11 mouse cellular contexts compared by ENCODE assay signal in genomic region chr9:25527359-25528038, GRCm38 (mm10). TPM values are rescaled to one million over a fixed set of nuclear protein-coding genes. Genes with fewer than 3 reads are reported as not detected.
DNase-seq lines count a peak whose midpoint lies in the region; ATAC-seq and TF ChIP-seq lines count a peak whose summit lies in the region.
"Had no signal": no experiment of that assay in that cellular context is flagged by ENCODE, and none has a peak within 500 bp of the region (broad histone marks: within the 10 kb centered on the region; RNA-seq: fewer than 3 reads in every experiment).

No protein-coding gene starts in this region.

- no peaks in the 10 kb centered on the region for H3K36me3 ChIP-seq in heart, embryonic 11.5 days (ENCODE audit: control insufficient read depth, insufficient read depth, low read length)
- peaks cover 5% of the 10 kb centered on the region for H3K36me3 ChIP-seq in heart, adult 2 months (ENCODE audit: control insufficient read depth, insufficient read depth, low read length)
- no peaks in the 10 kb centered on the region for H3K36me3 ChIP-seq in midbrain, embryonic 16.5 days (ENCODE audit: control insufficient read depth, insufficient read depth, low read length)
- no peaks in the 10 kb centered on the region for H3K36me3 ChIP-seq in midbrain, embryonic 15.5 days (replicated peaks)

- H3K4me2 ChIP-seq in heart, embryonic 11.5 days, result no peak overlapping the region; the same call in 1 of the 2 replicates
- no peak overlapping the region for H3K4me2 ChIP-seq in midbrain, embryonic 16.5 days (ENCODE audit: low read length)
- no peak overlapping the region for H3K4me2 ChIP-seq in midbrain, embryonic 15.5 days

- no peak for TF ChIP-seq POLR2A in heart, adult 2 months (IDR thresholded peaks at IDR 0.05; ENCODE audit: insufficient read depth, low read depth, low read length)
- TF ChIP-seq POLR2A in embryonic fibroblast, embryonic 13.5 days (IDR thresholded peaks at IDR 0.05; ENCODE audit: low read depth, low read length), result no peak
- no peak for TF ChIP-seq POLR2A in olfactory bulb, adult 2 months (IDR thresholded peaks at IDR 0.05; ENCODE audit: insufficient read depth, low read depth, low read length)

- no peak for DNase-seq in heart, adult 2 months
- no peak for DNase-seq in cerebellum, postnatal 4 days (ENCODE audit: low spot score in 2 of 2)
- DNase-seq in ovary, postnatal 36 days (ENCODE audit: low spot score), result no peak
- DNase-seq: cerebellum, adult 9-11 months; kidney, postnatal 25 days had no signal

- peaks cover 8% of the 10 kb centered on the region for H3K79me2 ChIP-seq in heart, adult 2 months (replicated peaks; ENCODE audit: control insufficient read depth, insufficient read depth, low read length)

- peaks cover 24% of the 10 kb centered on the region for H3K4me1 ChIP-seq in heart, embryonic 11.5 days (ENCODE audit: control insufficient read depth, insufficient read depth, low read length)
- H3K4me1 ChIP-seq in heart, adult 2 months (ENCODE audit: control insufficient read depth, insufficient read depth, low read length), result peaks cover 11% of the 10 kb centered on the region
- peaks cover 5% of the 10 kb centered on the region; the same call in 1 of the 2 replicates for H3K4me1 ChIP-seq in midbrain, embryonic 16.5 days (ENCODE audit: control insufficient read depth, insufficient read depth, low read length)
- no peaks in the 10 kb centered on the region for H3K4me1 ChIP-seq in midbrain, embryonic 15.5 days
- peaks cover 10% of the 10 kb centered on the region for H3K4me1 ChIP-seq in embryonic fibroblast, embryonic 13.5 days (ENCODE audit: control insufficient read depth, insufficient read depth, low read length)
- peaks cover 5% of the 10 kb centered on the region for H3K4me1 ChIP-seq in olfactory bulb, adult 2 months (ENCODE audit: control insufficient read depth, insufficient read depth, low read length)

- H3K9ac ChIP-seq in heart, embryonic 11.5 days (ENCODE audit: low read depth, low read length), result no peak overlapping the region
- no peak overlapping the region for H3K9ac ChIP-seq in heart, adult 2 months (ENCODE audit: low read depth, low read length)
- H3K9ac ChIP-seq in midbrain, embryonic 16.5 days (ENCODE audit: low read depth, low read length), result no peak overlapping the region
- no peak overlapping the region for H3K9ac ChIP-seq in midbrain, embryonic 15.5 days

- no peak for TF ChIP-seq EP300 in heart, adult 2 months (IDR thresholded peaks at IDR 0.05; ENCODE audit: insufficient read depth, low read depth, low read length)

- no peak for ATAC-seq in heart, embryonic 11.5 days (replicated peaks; ENCODE audit: insufficient number of reproducible peaks, low FRiP score, low TSS enrichment)
- ATAC-seq in midbrain, embryonic 16.5 days, result no peak
- ATAC-seq in midbrain, embryonic 15.5 days (replicated peaks), result no peak; the same call in 1 of the 2 replicates
- ATAC-seq: inflammation-experienced regulatory T-cells, adult 6 months had no signal

- 49% methylated on average over 7 of the region's 7 CpGs for WGBS in heart, embryonic 11.5 days (ENCODE audit: insufficient replicate concordance)
- 65% methylated on average over 7 of the region's 7 CpGs for WGBS in heart, adult 2 months
- WGBS in midbrain, embryonic 16.5 days, result 71% methylated on average over 7 of the region's 7 CpGs
- WGBS in midbrain, embryonic 15.5 days, result 72% methylated on average over 7 of the region's 7 CpGs
- WGBS in olfactory bulb, adult 2 months, result 53% methylated on average over 7 of the region's 7 CpGs

- no peaks in the 10 kb centered on the region for H3K9me3 ChIP-seq in heart, embryonic 11.5 days (replicated peaks; ENCODE audit: control insufficient read depth, low read length)
- no peaks in the 10 kb centered on the region for H3K9me3 ChIP-seq in midbrain, embryonic 16.5 days (replicated peaks; ENCODE audit: control insufficient read depth, low read length, poor library complexity, severe bottlenecking)
- H3K9me3 ChIP-seq in midbrain, embryonic 15.5 days, result no peaks in the 10 kb centered on the region

- H3K27ac ChIP-seq in heart, embryonic 11.5 days (ENCODE audit: low read depth, low read length), result peak overlapping the region; percentile 86
- H3K27ac ChIP-seq in heart, adult 2 months, result no peak overlapping the region
- peak overlapping the region; percentile 10; the same call in 1 of the 2 replicates for H3K27ac ChIP-seq in midbrain, embryonic 16.5 days (ENCODE audit: low read length)
- no peak overlapping the region for H3K27ac ChIP-seq in midbrain, embryonic 15.5 days
- H3K27ac ChIP-seq in embryonic fibroblast, embryonic 13.5 days (ENCODE audit: insufficient read depth, low read length), result peak overlapping the region; percentile 48
- H3K27ac ChIP-seq in olfactory bulb, adult 2 months (ENCODE audit: insufficient read depth, low read depth, low read length), result peak overlapping the region; percentile 46; the same call in 1 of the 2 replicates

- H3K4me3 ChIP-seq in heart, embryonic 11.5 days (ENCODE audit: low read depth, low read length), result no peak overlapping the region
- no peak overlapping the region for H3K4me3 ChIP-seq in heart, adult 2 months
- no peak overlapping the region for H3K4me3 ChIP-seq in midbrain, embryonic 16.5 days (ENCODE audit: low read depth, low read length)
- no peak overlapping the region for H3K4me3 ChIP-seq in midbrain, embryonic 15.5 days
- H3K4me3 ChIP-seq in embryonic fibroblast, embryonic 13.5 days (ENCODE audit: insufficient read depth, low read length), result no peak overlapping the region
- H3K4me3 ChIP-seq in olfactory bulb, adult 2 months (ENCODE audit: insufficient read depth, low read depth, low read length), result no peak overlapping the region

- no peak for TF ChIP-seq CTCF in heart, adult 2 months (IDR thresholded peaks at IDR 0.05)
- no peak for TF ChIP-seq CTCF in embryonic fibroblast, embryonic 13.5 days (IDR thresholded peaks at IDR 0.05; ENCODE audit: borderline replicate concordance, insufficient read depth, low read length)
- TF ChIP-seq CTCF in olfactory bulb, adult 2 months (IDR thresholded peaks at IDR 0.05; ENCODE audit: insufficient read depth, low read depth, low read length), result no peak

- intact Hi-C loops in heart, adult 2 months (cut with DNase I), result no loop called here

- no peaks in the 10 kb centered on the region for H3K27me3 ChIP-seq in heart, embryonic 11.5 days (ENCODE audit: control insufficient read depth, insufficient read depth, low read length)
- no peaks in the 10 kb centered on the region for H3K27me3 ChIP-seq in heart, adult 2 months (ENCODE audit: control insufficient read depth, insufficient read depth, low read length)
- no peaks in the 10 kb centered on the region for H3K27me3 ChIP-seq in midbrain, embryonic 16.5 days (ENCODE audit: control insufficient read depth, insufficient read depth, low read depth, low read length)
- no peaks in the 10 kb centered on the region for H3K27me3 ChIP-seq in midbrain, embryonic 15.5 days (replicated peaks)

RNA-seq across cellular contexts. Expression of gene Eepd1, which starts 46.2 kb away (rescaled TPM):
- 20.9 and 21.5 TPM in 2 replicates for polyA plus RNA-seq in heart, embryonic 11.5 days (2014; fragmentation: Nextera tagmentation; extraction: Ambion mirVana)
- 10 to 100 TPM; 18.9 to 23.3 TPM for total RNA-seq in heart, adult 2 months (2021)
- 16.7 and 21.3 TPM in 2 replicates for polyA plus RNA-seq in heart, adult 2 months (2012; rRNA removed)
- 11.3 and 12.7 TPM in 2 replicates for polyA plus RNA-seq in midbrain, embryonic 16.5 days (2015; fragmentation: Nextera tagmentation; extraction: Ambion mirVana)
- 9.4 and 10.8 TPM in 2 replicates for polyA plus RNA-seq in midbrain, embryonic 15.5 days (2015; fragmentation: Nextera tagmentation; extraction: Ambion mirVana)
- polyA plus RNA-seq in embryonic fibroblast, embryonic 13.5 days (2011; ENCODE audit: insufficient read length, low read depth, missing spikeins), result 1.9 and 4.1 TPM in 2 replicates
- not detected in 2 replicates for polyA plus RNA-seq in olfactory bulb, adult 2 months (2012; ENCODE audit: insufficient read depth, insufficient read length, low replicate concordance, missing spikeins)

Comparison
In these comparisons a context has a peak if more than half of its experiments do, and no peak if none do; other contexts are left out.
1. H3K27ac ChIP-seq: peak in heart, embryonic 11.5 days (single experiment), midbrain, embryonic 16.5 days (single experiment), embryonic fibroblast, embryonic 13.5 days (single experiment) and olfactory bulb, adult 2 months (single experiment); none in heart, adult 2 months (single experiment) and midbrain, embryonic 15.5 days (single experiment).